Mouse (Mus musculus): ENCODE measurements around the gene Mmp14. TPM values are rescaled to one million over a fixed set of nuclear protein-coding genes. Genes with fewer than 3 reads are reported as not detected.
A peak's percentile ranks its signal among the peaks of the same experiment; 100 is the strongest.

Mmp14 gene
- polyA plus RNA-seq, 1 experiment: 22.0 TPM

DNA sequence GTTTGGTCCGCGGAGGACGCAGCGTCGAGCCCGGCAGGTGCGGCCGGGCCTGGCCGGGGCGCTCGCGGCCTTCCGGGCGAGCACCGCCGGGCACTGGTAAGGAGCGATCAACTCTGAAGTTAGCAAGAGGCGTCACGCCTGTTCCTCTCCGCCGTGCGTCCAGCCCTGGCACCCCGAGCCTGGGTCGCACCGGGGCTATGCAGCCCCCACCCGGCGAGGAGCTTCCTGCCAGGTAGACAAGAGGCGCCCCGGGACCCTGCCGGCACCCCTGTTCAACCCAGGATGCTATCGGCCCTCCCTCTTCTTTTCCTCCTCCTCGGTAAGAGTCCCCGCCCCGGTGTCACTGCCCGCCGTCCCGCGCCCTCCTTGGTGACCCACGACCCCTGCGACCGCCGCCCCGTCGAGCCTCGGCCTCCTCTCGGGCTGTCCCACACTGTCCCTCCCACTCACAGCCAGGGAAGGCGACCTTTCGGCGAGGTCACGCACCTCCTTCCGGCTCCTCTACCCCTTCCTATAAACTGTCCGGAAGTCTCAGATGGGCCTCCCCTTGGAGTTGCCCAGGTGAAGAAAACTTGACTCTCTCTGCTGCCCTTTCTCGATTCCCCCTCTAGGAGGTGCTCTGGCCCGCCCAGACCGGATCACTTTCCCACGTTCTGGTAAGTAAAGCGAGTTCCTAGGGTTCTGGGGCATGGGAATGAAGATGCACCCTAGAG, 33.0 kb downstream of the Mmp14 start:
- peak in 1 of 2 experiments; percentile 66 for DNase-seq (ENCODE audit: extremely low spot score in 1 of 2, low spot score in 1 of 2)

DNA sequence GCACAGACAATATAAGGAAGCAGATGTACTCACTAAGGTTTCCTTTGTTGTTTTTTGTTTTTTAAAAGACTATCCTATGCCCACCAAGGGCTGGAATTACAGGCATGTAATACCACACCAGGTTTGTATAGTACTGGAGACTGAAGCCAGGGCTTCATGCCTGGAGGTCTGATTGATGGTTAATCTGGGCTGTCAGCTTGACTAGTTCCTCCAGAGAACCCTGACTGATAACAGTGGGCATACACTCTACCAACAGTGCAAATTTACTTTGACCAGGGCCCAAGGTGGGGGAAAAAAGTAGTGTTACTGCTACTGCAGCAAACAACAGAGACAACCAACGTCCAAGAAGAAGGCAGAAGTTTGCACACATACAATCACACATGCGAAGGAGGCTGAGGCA, 40.1 kb downstream of the Mmp14 start:
- no peak for DNase-seq (ENCODE audit: extremely low spot score in 1 of 2, low spot score in 1 of 2)

- DNase-seq (ENCODE audit: extremely low spot score in 1 of 2, low spot score in 1 of 2): no peak
Observed at GRCm38 (mm10) chr14:54472671-54473070, 41.3 kb downstream of the Mmp14 start.

DNA sequence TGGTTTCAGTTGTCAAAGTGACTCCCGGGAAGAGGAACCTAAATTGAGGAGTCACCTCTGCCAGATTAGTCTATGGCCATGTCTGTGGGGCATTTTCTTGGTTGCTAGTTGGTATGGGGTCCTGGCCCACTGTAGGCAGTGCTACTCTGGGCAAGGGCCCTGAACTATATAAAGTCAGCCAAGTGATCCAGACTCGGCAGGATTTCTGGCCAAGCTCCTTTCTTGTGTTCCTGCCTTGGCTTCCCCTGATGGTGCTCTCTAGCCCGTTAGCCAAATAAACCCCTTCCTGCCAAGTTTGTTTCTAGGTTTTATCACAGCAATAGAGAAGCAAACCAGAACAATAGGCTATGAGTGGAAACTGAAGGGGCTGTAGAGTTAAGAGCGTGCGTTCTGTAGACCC, 43.3 kb downstream of the Mmp14 start:
- DNase-seq (ENCODE audit: extremely low spot score in 1 of 2, low spot score in 1 of 2): no peak

- DNase-seq (ENCODE audit: extremely low spot score in 1 of 2, low spot score in 1 of 2): peak; percentile 64 to 84
Observed at GRCm38 (mm10) chr14:54475941-54476844, 44.8 kb downstream of the Mmp14 start, which contains the start of gene Rem2. Gene Rem2, plus strand, starts transcription at chr14:54476100.

DNA sequence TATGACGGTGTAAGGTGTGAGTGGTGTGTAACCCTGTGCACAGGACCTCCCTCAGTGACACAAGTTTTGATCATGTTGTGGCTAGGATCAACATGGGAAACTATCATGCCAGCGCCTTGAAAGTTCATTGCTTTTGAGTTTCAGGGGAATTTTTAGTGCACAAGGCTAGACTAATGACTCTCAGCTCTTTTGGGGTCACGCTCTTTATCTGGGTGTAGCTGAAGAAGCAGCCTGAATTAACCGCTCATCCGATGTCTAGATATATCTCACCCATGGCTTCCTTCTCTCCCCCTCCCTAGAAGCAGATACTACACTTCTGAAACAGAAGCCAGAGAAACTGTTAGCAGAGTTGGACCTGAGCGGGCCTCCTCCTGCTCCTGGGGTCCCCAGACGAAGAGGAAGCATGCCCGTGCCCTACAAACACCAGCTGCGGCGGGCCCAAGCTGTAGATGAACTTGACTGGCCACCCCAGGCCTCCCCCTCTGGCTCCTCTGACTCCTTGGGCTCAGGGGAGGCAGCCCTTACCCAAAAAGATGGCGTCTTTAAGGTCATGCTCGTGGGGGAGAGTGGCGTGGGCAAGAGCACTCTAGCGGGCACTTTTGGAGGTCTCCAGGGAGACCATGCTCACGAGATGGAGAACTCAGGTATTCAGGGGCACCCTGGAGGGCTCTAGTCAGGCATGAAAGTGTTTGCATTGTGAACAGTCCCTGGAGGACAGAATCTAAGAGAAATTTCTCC, 45.9 kb downstream of the Mmp14 start:
- DNase-seq (ENCODE audit: extremely low spot score in 1 of 2, low spot score in 1 of 2): no peak

GRCm38 (mm10) chr14:54479451-54479920, 48.1 kb downstream of the Mmp14 start:
- DNase-seq (ENCODE audit: extremely low spot score in 1 of 2, low spot score in 1 of 2): no peak

DNA sequence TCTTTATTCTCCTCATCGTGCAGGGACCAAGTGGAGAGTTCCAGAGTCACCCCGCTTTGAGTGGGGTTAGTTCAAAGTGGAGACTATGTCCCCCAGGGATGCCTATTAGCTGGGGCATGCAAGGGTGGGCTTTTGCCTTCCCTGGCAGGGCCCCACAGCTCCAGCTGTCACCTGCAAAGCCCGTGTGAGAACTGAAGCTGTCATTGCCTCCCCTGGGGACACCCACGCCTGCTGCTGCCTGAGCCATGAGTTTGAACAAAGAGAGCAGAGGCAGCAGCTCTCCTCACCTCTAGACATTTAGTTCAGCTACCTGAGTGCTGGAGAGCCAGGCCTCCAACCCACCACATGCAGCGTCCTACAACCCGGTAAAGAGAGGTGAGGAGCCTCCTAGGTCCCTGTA, 49.3 kb downstream of the Mmp14 start:
- no peak for DNase-seq (ENCODE audit: extremely low spot score in 1 of 2, low spot score in 1 of 2)

DNA sequence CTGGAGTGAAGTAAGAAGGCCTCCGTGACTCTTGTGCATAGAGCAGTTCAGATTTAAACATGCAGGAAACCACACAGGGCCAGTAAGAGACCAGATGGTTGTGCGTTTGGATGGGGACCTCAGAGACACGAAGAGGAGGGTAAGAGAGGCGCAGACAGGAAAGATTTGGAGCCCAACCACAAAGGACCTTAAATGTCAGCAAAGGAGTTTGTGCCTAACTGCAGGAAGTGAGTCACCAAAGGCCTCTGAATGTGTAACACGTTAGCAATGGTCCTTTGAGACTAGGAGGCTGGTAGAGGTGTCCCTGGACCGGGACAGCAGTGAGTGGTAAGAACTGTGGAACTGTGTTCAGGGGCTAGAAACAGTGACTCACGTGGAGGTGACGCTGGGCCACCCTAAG, 50.0 kb downstream of the Mmp14 start:
- no peak for DNase-seq (ENCODE audit: extremely low spot score in 1 of 2, low spot score in 1 of 2)

GRCm38 (mm10) chr14:54482498-54482897, 51.1 kb downstream of the Mmp14 start:
- DNase-seq (ENCODE audit: extremely low spot score in 1 of 2, low spot score in 1 of 2): peak in 1 of 2 experiments; percentile 33

- DNase-seq (ENCODE audit: extremely low spot score in 1 of 2, low spot score in 1 of 2): no peak
Observed at GRCm38 (mm10) chr14:54485899-54486298, 54.5 kb downstream of the Mmp14 start.

DNA sequence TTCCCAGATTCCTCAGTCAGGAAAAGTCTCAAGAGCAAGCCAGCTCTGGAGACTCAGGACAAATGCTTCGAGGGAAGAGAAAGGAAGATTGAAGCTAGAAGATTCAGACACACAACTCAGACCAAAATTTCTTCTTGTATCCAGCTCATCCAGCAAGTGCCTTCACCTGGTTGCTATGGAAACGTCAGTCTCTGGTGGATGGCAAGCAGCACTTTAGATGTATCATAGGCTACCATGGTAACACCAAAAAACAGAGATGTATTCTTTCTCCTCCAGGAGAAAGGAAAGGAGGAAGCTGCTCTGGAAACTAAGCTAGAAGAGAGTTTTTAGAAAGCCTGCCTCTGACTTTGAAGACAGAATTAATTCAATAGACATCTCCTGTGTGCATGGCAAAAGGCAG, 56.3 kb downstream of the Mmp14 start:
- no peak for DNase-seq (ENCODE audit: extremely low spot score in 1 of 2, low spot score in 1 of 2)

- no peak for DNase-seq (ENCODE audit: extremely low spot score in 1 of 2, low spot score in 1 of 2)
Observed at GRCm38 (mm10) chr14:54488350-54488749, 56.9 kb downstream of the Mmp14 start.

- DNase-seq (ENCODE audit: extremely low spot score in 1 of 2, low spot score in 1 of 2): peak in 1 of 2 experiments; percentile 82
Observed at GRCm38 (mm10) chr14:54492345-54493131, 61.1 kb downstream of the Mmp14 start.

DNA sequence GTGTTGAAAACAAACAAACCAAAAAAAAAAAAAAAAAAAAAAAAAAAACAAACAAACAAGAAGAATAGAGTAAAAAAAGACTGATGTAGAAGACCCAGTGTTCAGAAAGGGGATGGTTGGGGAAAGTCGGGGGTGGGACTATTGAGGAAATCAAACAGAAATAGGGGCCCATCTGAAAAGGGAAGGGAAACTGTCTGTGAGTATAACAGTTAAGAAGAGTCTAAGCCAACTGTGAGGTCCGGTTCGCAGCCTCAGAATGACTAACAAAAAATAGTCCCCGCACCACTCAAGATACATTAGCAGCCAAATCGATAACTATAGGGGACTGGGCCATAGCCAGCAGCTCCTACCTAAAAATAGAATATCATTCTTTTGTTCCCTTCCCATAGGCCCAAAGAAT, 61.8 kb downstream of the Mmp14 start:
- no peak for DNase-seq (ENCODE audit: extremely low spot score in 1 of 2, low spot score in 1 of 2)

GRCm38 (mm10) chr14:54494234-54494633, 62.8 kb downstream of the Mmp14 start:
- peak in 1 of 2 experiments; percentile 80 for DNase-seq (ENCODE audit: extremely low spot score in 1 of 2, low spot score in 1 of 2)
